Mouse (Mus musculus): ENCODE data around the gene Mex3d. TPM values are rescaled to one million over a fixed set of nuclear protein-coding genes. Genes with fewer than 3 reads are reported as not detected.

Gene Mex3d
- total and polyA plus RNA-seq, 3 experiments, result 15.6 to 18.8 TPM; not detected in 1

DNA sequence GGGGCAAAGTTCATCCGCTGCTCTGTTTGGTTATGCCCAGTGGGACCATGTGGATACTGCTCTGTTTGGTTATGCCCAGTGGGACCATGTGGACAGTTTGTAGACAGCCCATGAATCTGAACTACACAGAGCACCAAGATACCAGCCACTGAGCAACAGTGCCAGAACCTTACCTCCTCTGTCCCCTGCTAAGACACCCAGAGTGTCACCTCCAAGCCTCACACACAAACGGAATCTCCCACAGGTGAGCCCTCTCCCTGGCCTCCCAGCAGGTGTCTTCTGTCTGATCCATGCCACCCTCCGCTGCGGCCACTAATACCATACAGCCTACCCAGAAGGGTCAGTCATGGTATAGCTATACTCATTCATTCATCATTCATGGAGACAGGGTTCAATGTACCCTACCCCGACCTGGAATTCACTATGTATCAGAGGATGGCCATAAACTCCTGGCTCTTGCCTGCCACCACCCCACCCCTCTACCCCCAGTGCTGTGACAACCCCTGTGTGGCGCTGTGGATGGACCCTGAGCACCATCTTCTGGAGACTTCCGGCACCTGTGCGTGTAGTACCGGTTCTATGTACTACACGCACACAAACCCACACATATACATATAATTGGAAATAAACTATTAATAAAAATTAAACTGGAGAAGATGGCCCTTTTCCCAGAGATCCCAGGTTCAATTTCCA lies 18.2 kb upstream of the Mex3d start:
- Histone ChIP-seq H3K36me3 (ENCODE audit: control insufficient read depth in 1 of 2, insufficient read depth in 2 of 2, low read length in 2 of 2) (peaks cover 5 to 17% of the 10 kb centered on the region in 2 experiments; a peak in 3 of 4 replicates), H3K4me1 (ENCODE audit: control insufficient read depth in 1 of 2, insufficient read depth in 2 of 2, low read length in 2 of 2) (peaks cover 2 to 36% of the 10 kb centered on the region in 2 experiments; a peak in 3 of 4 replicates), H3K27ac (ENCODE audit: control insufficient read depth, low read depth, low read length) (no peak overlapping the region), H3K9ac (ENCODE audit: control insufficient read depth, low read depth, low read length, poor library complexity, severe bottlenecking) (peak overlapping the region; percentile 88), H3K4me3 (ENCODE audit: control insufficient read depth in 1 of 2, insufficient read depth in 1 of 2, low read depth in 2 of 2, low read length in 2 of 2) (peak overlapping the region; percentile 85 to 89), H3K27me3 (ENCODE audit: control insufficient read depth in 1 of 2, insufficient read depth in 2 of 2, low read length in 2 of 2) (no peaks in the 10 kb centered on the region), H3K9me3 (replicated peaks; ENCODE audit: insufficient read depth, low read length) (no peaks in the 10 kb centered on the region), H3K79me2 (ENCODE audit: control insufficient read depth, insufficient read depth, low read length, poor library complexity) (peaks cover 30% of the 10 kb centered on the region)
- no peak for TF ChIP-seq GATA1 (IDR thresholded peaks at IDR 0.05; ENCODE audit: low read depth, low read length)
- no peak for TF ChIP-seq MAZ (IDR thresholded peaks at IDR 0.05; ENCODE audit: low read depth, low read length)
- peak; percentile 19 for TF ChIP-seq RAD21 (IDR thresholded peaks at IDR 0.05; ENCODE audit: low read depth, low read length)
- no peak for TF ChIP-seq MYB (IDR thresholded peaks at IDR 0.05; ENCODE audit: low read depth, low read length)
- TF ChIP-seq EP300 (IDR thresholded peaks at IDR 0.05; ENCODE audit: low read depth in 1 of 2, low read length in 2 of 2), result no peak
- no peak for TF ChIP-seq MAX (IDR thresholded peaks at IDR 0.05; ENCODE audit: low read length)
- no peak for TF ChIP-seq USF1 (IDR thresholded peaks at IDR 0.05; ENCODE audit: low read depth, low read length)
- TF ChIP-seq TCF12 (IDR thresholded peaks at IDR 0.05; ENCODE audit: low read depth, low read length), result no peak
- TF ChIP-seq NRF1 (IDR thresholded peaks at IDR 0.05; ENCODE audit: insufficient read depth, low read depth, low read length, poor library complexity, severe bottlenecking), result no peak
- no peak for TF ChIP-seq TBP (IDR thresholded peaks at IDR 0.05; ENCODE audit: low read depth, low read length)
- 0 out of 2 replicates have a peak, but pooled peaks have one; percentile 4 for TF ChIP-seq SIN3A (IDR thresholded peaks at IDR 0.05; ENCODE audit: low read length)
- TF ChIP-seq POLR2AphosphoS2 (IDR thresholded peaks at IDR 0.05; ENCODE audit: low read length), result no peak
- TF ChIP-seq HCFC1 (IDR thresholded peaks at IDR 0.05; ENCODE audit: low read depth, low read length), result no peak
- TF ChIP-seq SMC3 (IDR thresholded peaks at IDR 0.05; ENCODE audit: low read depth, low read length), result no peak
- TF ChIP-seq E2F4 (IDR thresholded peaks at IDR 0.05; ENCODE audit: borderline replicate concordance, low read depth, low read length), result no peak
- TF ChIP-seq UBTF (IDR thresholded peaks at IDR 0.05; ENCODE audit: borderline replicate concordance, insufficient read depth, low read depth, low read length), result no peak
- no peak for TF ChIP-seq ZMIZ1 (IDR thresholded peaks at IDR 0.05; ENCODE audit: low read depth, low read length)
- no peak for TF ChIP-seq KAT2A (conservative IDR thresholded peaks at IDR 0.05; ENCODE audit: low read depth, low read length)
- TF ChIP-seq CTCF (IDR thresholded peaks at IDR 0.05 in 2 of 3, conservative IDR thresholded peaks at IDR 0.05 in 1 of 3; ENCODE audit: control insufficient read depth in 1 of 3, insufficient read depth in 1 of 3, low read depth in 2 of 3, low read length in 3 of 3, poor library complexity in 1 of 3, severe bottlenecking in 1 of 3), result peak in 2 of 3 experiments; percentile 34 to 39; a peak in 4 of 6 replicates
- no peak for TF ChIP-seq ETS1 (IDR thresholded peaks at IDR 0.05; ENCODE audit: low read depth, low read length)
- TF ChIP-seq NELFE (IDR thresholded peaks at IDR 0.05; ENCODE audit: low read depth, low read length), result no peak
- TF ChIP-seq POLR2AphosphoS5 (IDR thresholded peaks at IDR 0.05; ENCODE audit: borderline replicate concordance, low read depth, low read length), result no peak
- TF ChIP-seq BHLHE40 (IDR thresholded peaks at IDR 0.05; ENCODE audit: borderline replicate concordance, low read depth, low read length), result no peak
- TF ChIP-seq MXI1 (IDR thresholded peaks at IDR 0.05; ENCODE audit: low read depth, low read length), result no peak
- no peak for TF ChIP-seq MAFK (IDR thresholded peaks at IDR 0.05; ENCODE audit: borderline replicate concordance, low read depth, low read length)
- TF ChIP-seq POLR2A (IDR thresholded peaks at IDR 0.05; ENCODE audit: control insufficient read depth in 1 of 2, insufficient read depth in 1 of 2, low read depth in 1 of 2, low read length in 2 of 2, poor library complexity in 1 of 2), result no peak
- no peak for TF ChIP-seq ZKSCAN1 (IDR thresholded peaks at IDR 0.05; ENCODE audit: low read depth, low read length)
- no peak for DNase-seq (ENCODE audit: low read depth, low spot score)
